Mouse (Mus musculus) cerebellum, adult 11-12 months (tissue): ENCODE results near the gene Tgfbi.

ENCODE experiments used
- DNase-seq: peaks from one replicate; pipeline ENCODE4 v3.0.0; 2022

The Tgfbi gene

DNA sequence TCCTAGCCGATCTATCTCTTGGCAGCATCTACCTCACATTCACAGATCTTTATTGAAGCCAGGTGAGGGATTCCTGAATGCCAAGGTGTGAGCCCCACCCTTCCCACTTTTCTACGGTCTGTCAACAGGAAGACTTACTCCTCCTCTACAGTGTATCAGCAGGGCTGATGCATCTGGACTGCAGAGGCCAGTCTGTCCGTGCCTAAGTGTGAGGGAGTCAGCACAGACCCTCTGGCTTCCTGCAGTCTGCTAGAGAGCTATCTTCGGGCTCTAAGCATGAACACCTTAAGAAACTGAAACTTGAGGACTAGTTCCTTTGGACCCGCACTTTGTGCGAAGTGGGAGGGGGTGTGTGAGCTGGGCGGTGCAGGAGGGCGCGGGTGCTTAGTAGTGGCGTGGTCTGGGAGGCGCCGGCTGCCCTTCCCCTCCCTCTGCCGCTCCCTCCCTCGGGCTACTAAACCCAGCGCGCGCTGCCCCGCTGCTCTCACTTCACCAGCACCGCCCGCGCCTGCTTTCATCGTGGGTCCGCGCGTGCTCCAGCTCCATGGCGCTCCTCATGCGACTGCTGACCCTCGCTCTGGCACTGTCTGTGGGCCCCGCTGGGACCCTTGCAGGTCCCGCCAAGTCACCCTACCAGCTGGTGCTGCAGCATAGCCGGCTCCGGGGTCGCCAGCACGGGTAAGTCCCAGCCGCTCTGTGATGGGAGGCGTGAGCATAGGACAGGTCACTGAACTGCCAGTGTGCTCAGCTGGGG lies at the start of gene Tgfbi:
TSS of gene Tgfbi (plus strand) at position 421 of the 754 bp plus-strand sequence.
- no peak for DNase-seq

DNA sequence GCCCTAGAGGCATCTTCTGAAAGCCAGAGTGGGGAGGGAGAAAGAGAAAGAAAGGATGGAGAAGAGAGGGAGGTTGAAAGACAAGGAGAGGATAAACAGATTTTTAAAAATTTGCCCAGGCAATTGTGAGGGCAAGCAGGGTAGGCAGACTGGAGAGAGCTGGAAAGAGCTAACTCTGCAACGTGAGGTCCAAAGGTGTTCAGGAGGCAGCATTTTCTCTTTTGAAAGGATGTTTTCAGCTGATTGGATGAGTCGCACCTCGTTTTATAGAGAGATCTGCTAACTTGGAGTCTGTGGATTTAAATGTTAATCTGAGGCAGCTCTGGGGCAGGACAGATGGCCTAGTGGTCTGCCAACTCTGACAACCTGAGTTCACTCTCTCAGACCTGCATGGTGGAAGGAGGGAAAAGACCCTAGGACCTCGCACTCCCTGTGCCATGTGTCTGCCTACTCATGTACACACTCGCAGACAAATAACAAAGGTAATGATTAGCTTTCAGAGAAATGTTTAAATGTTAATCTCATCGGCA lies 49.4 kb upstream of the Tgfbi start:
- no peak for DNase-seq

- no peak for DNase-seq
These were observed 48.2 kb upstream of the Tgfbi start for GRCm38 (mm10) chr13:56561129-56561528.

DNA sequence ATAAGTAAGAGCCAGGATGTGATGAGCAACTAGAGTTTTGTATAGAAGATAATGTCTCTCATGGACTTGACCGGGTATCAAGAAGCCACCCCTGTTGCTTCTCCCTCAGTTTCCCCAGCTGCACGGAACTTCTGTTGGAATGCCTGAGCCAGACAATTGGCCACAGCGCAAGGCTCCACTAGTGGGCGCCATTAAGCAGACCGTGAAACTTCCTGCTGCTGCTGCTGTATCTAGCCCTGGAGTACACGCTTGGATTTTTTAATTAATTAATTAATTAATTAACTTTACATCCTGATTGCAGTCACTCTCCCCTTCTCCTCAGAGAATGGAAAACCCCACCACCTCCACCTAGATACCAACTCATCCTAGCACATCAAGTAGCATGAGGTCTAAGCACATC lies 46.2 kb upstream of the Tgfbi start:
- no peak for DNase-seq

DNA sequence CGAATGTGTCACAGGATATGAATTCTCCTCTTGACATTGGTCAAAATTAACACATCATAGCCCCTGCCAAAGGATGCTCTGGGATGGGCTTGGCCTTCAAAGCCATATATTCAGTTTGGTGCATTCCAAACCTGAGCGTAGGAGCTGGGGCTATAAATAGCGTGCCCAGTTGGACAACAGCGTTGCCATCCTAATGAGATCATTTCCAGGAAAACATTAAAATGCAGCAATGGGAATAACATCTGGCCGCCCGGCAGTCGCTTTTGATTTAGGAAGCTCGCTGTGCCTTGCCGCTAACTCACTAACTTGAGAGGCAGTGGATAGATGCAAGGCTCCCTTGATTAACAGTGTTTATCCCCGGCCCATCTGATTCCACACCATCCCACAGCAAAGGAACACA lies 43.0 kb upstream of the Tgfbi start:
- no peak for DNase-seq

DNA sequence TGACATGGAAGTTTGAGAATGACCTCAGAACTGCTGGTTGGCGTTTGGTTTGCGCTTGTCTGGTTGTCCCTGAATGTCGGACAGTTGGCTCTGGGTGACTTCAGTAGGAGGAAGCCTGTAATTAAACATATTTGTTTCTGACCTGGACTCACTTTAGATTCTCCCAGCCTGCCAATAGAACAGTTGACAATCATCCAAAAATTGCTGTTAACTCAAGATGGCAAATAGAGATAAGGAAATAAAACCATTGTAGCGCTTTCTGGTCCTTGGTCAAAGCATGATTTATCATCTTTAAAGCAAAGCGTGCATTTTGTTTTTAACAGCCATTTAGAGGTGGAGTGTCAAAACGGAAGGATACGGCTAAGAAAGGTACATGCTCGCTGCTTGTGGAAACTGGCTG lies 37.7 kb upstream of the Tgfbi start:
- no peak for DNase-seq

GRCm38 (mm10) chr13:56575074-56575473 lies 34.2 kb upstream of the Tgfbi start:
- no peak for DNase-seq

- peak; percentile 18 for DNase-seq
These were observed 33.5 kb upstream of the Tgfbi start for GRCm38 (mm10) chr13:56575701-56576321.

- no peak for DNase-seq
These were observed 31.2 kb upstream of the Tgfbi start for GRCm38 (mm10) chr13:56578097-56578496.

DNA sequence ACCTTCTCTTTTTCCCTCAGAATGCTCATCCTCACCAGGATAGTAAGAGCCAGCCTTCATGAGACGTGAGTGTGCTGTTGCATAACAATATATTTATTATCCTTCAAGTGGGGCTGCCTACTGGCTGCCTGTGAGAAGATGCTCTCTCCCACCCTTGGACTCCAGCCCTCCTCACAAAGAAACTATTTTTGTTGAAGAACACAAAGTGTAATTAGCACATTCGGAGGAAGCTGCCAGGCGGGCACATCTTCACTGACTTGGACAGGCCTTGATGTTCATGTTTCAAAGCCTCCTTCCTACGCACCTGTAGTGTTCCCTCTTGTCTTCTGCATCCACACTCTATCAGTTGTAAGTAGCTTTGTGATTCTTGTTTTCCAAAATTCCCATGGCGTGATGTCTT lies 28.9 kb upstream of the Tgfbi start:
- DNase-seq: no peak

- no peak for DNase-seq
These were observed 27.8 kb upstream of the Tgfbi start for GRCm38 (mm10) chr13:56581512-56581911.

- peak; percentile 32 for DNase-seq
These were observed 27.3 kb upstream of the Tgfbi start for GRCm38 (mm10) chr13:56581961-56582434.

GRCm38 (mm10) chr13:56582720-56583119 lies 26.6 kb upstream of the Tgfbi start:
- no peak for DNase-seq

DNA sequence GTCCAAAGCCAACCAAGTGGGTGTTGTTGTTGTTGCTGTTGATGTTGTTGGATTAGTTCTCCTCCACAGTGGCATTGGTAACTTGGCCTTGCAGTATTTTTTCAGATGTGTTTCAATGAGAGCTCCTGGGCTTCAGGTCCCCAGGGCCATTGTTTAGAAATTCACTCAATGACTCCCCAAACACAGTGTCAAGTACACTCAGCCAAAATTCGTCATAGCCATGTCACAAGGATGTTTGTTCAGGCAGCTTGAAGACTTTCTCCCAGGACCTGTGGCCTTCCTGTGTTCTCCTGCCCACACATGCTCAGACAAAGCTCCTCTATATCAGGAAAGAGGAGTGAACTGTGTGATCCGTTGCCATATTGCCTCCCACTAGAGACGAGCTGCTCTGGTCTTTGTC lies 23.3 kb upstream of the Tgfbi start:
- DNase-seq: no peak

DNA sequence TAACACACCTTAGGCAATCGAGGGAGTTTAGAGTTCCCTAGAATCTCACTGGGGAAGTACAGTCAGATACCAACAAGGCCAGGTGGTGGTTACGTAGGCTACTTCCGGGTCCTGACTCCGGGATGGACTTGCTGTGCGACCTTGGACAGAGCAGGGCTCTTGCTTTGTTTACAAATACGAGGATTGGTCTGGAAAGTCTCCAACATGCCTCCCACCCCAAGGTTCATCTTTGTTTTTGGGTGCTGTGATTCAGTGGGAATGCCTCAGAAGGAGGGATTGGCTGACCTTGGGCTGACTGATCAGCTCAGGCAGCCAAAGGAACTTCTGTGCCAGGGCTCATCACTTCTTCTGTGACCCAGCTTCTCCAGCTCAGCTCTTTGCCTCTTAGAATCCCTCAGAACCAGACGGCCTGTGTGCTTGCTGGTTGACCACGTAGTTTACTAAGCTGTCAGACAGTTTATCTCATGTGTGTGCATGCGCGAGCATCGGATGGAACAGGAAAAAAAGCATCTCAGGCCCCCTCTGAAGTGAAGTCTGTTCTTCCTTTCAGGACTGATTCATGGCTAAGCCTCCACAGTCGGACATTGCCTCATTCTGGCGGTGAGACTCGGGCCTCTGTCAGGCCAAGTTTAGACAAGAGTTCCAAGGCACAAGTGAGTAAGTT lies 20.7 kb upstream of the Tgfbi start:
- DNase-seq: no peak

DNA sequence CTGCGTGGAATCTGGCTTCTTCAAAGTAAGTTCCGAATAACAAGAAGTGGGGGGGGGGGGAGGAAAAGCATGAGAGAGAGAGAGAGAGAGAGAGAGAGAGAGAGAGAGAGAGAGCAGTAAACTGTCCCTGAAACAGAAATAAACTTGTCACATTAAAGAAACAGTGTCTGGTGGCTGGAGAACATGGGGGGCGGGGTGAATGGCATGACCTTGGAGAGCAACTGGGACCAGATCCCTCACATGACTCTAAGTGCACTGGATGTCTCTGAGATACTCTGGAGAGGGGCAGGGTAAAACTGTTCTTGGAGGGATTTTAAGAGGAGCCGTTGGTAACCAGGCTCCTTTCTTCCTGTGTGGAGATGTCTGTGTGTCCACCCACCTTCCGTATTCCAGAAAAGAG lies 19.1 kb upstream of the Tgfbi start:
- no peak for DNase-seq

- DNase-seq: no peak
These were observed 18.1 kb upstream of the Tgfbi start for GRCm38 (mm10) chr13:56591191-56591590.

DNA sequence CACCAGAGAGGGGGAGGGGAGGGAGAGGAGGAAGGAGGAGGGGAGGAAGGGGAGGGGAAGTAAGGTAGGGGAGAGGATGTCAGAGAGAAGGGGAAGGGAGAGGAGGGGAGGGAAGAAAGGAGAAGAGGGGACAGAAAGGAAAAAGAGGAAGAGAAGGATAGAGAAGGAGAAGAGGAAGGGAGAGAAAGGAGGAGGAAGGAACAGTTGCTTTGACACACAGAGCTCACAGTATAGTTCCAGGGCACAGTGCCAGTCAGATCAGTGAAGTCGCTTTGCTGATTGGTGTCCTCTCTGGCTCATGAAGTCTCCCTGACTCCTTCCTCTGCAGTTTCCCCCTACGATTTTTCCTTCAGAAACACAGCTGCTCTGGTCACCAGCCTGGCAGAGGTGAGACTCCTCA lies 17.4 kb upstream of the Tgfbi start:
- no peak for DNase-seq

GRCm38 (mm10) chr13:56593196-56593595 lies 16.1 kb upstream of the Tgfbi start:
- no peak for DNase-seq

GRCm38 (mm10) chr13:56593961-56594391 lies 15.3 kb upstream of the Tgfbi start:
- no peak for DNase-seq

- no peak for DNase-seq
These were observed 14.1 kb upstream of the Tgfbi start for GRCm38 (mm10) chr13:56595246-56595645.

DNA sequence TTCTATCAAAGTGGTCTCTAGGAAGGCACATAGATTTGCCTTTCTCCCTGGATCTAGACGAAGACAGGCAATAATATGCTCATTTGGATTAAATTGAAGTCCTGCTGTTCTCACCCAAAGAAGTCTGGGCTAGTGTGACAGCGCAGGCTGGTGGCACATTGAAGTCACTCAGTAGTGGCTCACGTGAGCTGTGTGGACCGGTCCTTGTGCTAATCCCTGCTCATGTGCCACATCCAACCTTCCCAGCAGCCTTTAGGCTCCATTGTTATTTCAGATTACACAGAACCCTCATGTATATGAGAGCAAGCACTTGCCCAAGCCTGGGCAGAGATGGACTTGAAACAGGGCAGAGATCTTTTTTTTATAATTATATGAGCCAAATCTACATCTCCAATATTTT lies 12.0 kb upstream of the Tgfbi start:
- DNase-seq: no peak

GRCm38 (mm10) chr13:56597831-56598612 lies 11.3 kb upstream of the Tgfbi start:
- DNase-seq: no peak
